Comparison of ENCODE assay signal across 9 mouse cellular contexts in genomic region chr4:116150862-116151221, GRCm38 (mm10). TPM values are rescaled to one million over a fixed set of nuclear protein-coding genes. Genes with fewer than 3 reads are reported as not detected.
A peak's percentile ranks its signal among the peaks of the same experiment; 100 is the strongest.
DNase-seq lines count a peak whose midpoint lies in the region; ATAC-seq and TF ChIP-seq lines count a peak whose summit lies in the region.
"Had no signal": no experiment of that assay in that cellular context is flagged by ENCODE, and none has a peak within 500 bp of the region (broad histone marks: within the 10 kb centered on the region; RNA-seq: fewer than 3 reads in every experiment).

No protein-coding gene starts in this region.

- no peaks in the 10 kb centered on the region for H3K27me3 ChIP-seq in heart, postnatal 0 days (ENCODE audit: control insufficient read depth, insufficient read depth, low read length)
- no peaks in the 10 kb centered on the region for H3K27me3 ChIP-seq in Patski
- no peaks in the 10 kb centered on the region for H3K27me3 ChIP-seq in midbrain, embryonic 10.5 days (ENCODE audit: low read depth, poor library complexity, severe bottlenecking)

- intact Hi-C loops in heart, postnatal 36 days (cut with DNase I): no loop called here

- peaks cover 41% of the 10 kb centered on the region for H3K36me3 ChIP-seq in heart, postnatal 0 days (replicated peaks; ENCODE audit: control insufficient read depth, insufficient read depth, low read length)
- H3K36me3 ChIP-seq in midbrain, embryonic 10.5 days: peaks cover 44% of the 10 kb centered on the region

- peak overlapping the region; percentile 93 for H3K27ac ChIP-seq in heart, postnatal 0 days (ENCODE audit: low read depth)
- H3K27ac ChIP-seq in midbrain, embryonic 10.5 days (replicated peaks): peak overlapping the region; percentile 96

- CTCF ChIA-PET in Patski (lab: Charles Lee): no interaction called here

- H3K9me3 ChIP-seq in heart, postnatal 0 days (replicated peaks; ENCODE audit: control insufficient read depth, low read length): no peaks in the 10 kb centered on the region
- peaks cover 3% of the 10 kb centered on the region; the same call in 1 of the 2 replicates for H3K9me3 ChIP-seq in midbrain, embryonic 10.5 days (replicated peaks)

- H3K4me1 ChIP-seq in heart, postnatal 0 days (ENCODE audit: control insufficient read depth, insufficient read depth): peaks cover 8% of the 10 kb centered on the region; the same call in 1 of the 2 replicates
- peaks cover 19% of the 10 kb centered on the region for H3K4me1 ChIP-seq in midbrain, embryonic 10.5 days

- POLR2A ChIA-PET in Patski (lab: Charles Lee): interaction anchor here (1.3 kb wide), 1 partner anchor 9 kb away, joined by 5 read pairs; no protein-coding TSS in a partner anchor

- WGBS in heart, postnatal 0 days: 12% methylated on average over 4 of the region's 4 CpGs
- 27% methylated on average over 4 of the region's 4 CpGs for WGBS in midbrain, embryonic 10.5 days

- peak overlapping the region; percentile 72 for H3K4me2 ChIP-seq in heart, postnatal 0 days (ENCODE audit: low read depth, low read length)

- in situ Hi-C loops in Patski (cut with MboI; ENCODE audit: low pct_unique_long_range_greater_than_20kb): no loop called here

- no peak for TF ChIP-seq EP300 in heart, postnatal 0 days (IDR thresholded peaks at IDR 0.05; ENCODE audit: low read depth)

- ATAC-seq in heart, postnatal 0 days (ENCODE audit: insufficient read depth, low read depth): no peak; the same call in 1 of the 2 replicates
- peak; percentile 29 for ATAC-seq in Patski
- ATAC-seq in granulocyte monocyte progenitor cell, adult 5-6 weeks (replicated peaks; ENCODE audit: poor library complexity, severe bottlenecking): peak; percentile 2; the same call in 1 of the 2 replicates
- ATAC-seq in activated CD4-positive, CD25-positive, alpha-beta regulatory T cell, adult 4 months: no peak

- H3K9ac ChIP-seq in heart, postnatal 0 days (replicated peaks; ENCODE audit: low read depth, low read length): peak overlapping the region; percentile 94

- peak overlapping the region; percentile 76 for H3K4me3 ChIP-seq in heart, postnatal 0 days (ENCODE audit: low read depth, low read length)
- H3K4me3 ChIP-seq in midbrain, embryonic 10.5 days: peak overlapping the region; percentile 86

- no peak for TF ChIP-seq CTCF in heart, postnatal 0 days (IDR thresholded peaks at IDR 0.05; ENCODE audit: low read depth)
- no peak for TF ChIP-seq CTCF in Patski (IDR thresholded peaks at IDR 0.05)

- no peak for DNase-seq in heart, postnatal 0 days (ENCODE audit: low spot score)
- no peak for DNase-seq in heart, postnatal 36 days
- DNase-seq in Patski (ENCODE audit: low read depth, low spot score): no peak
- no peak for DNase-seq in midbrain, embryonic 10.5 days (ENCODE audit: low spot score)
- DNase-seq in adrenal gland, adult (ENCODE audit: inconsistent age in 2 of 2, low spot score in 1 of 2): no peak
- DNase-seq in kidney, postnatal 10 days: no peak

RNA-seq across cellular contexts. Expression of gene Lurap1, which starts 0.3 kb away (rescaled TPM):
- total RNA-seq in heart, postnatal 0 days (2014; rRNA removed; ENCODE audit: low replicate concordance): 1.5 and 2.1 TPM in 2 replicates
- 0.97 and 1.1 TPM in 2 replicates for polyA plus RNA-seq in heart, postnatal 0 days (2015; fragmentation: Nextera tagmentation; extraction: Ambion mirVana)
- total RNA-seq in heart, postnatal 36 days (2021): 1 to 10 TPM; 4.6 to 5.1 TPM
- 8.3 TPM for polyA plus RNA-seq in Patski (2021)
- total RNA-seq in granulocyte monocyte progenitor cell, adult 5-6 weeks (2014; fragmentation: Nextera tagmentation): not detected in 2 replicates
- not detected in 2 replicates for total RNA-seq in granulocyte monocyte progenitor cell, adult 5-6 weeks (2017)
- 2.2 and 2.7 TPM in 2 replicates for polyA plus RNA-seq in midbrain, embryonic 10.5 days (2016; fragmentation: Nextera tagmentation; extraction: Ambion mirVana)
- polyA plus RNA-seq in activated CD4-positive, CD25-positive, alpha-beta regulatory T cell, adult 4 months (2017; shearing (Covaris generic)): under 1 TPM; 0.15 to 0.63 TPM

RNA-seq across cellular contexts. Expression of gene Tspan1, which starts 16.6 kb away (rescaled TPM):
- 1.8 TPM in 1 of 2 replicates, not detected in the other for total RNA-seq in heart, postnatal 0 days (2014; rRNA removed; ENCODE audit: low replicate concordance)
- 2.8 TPM in 1 of 2 replicates, not detected in the other for polyA plus RNA-seq in heart, postnatal 0 days (2015; fragmentation: Nextera tagmentation; extraction: Ambion mirVana)
- total RNA-seq in heart, postnatal 36 days (2021): not detected
- 0.06 TPM for polyA plus RNA-seq in Patski (2021)
- total RNA-seq in granulocyte monocyte progenitor cell, adult 5-6 weeks (2014; fragmentation: Nextera tagmentation): not detected in 2 replicates
- not detected in 2 replicates for total RNA-seq in granulocyte monocyte progenitor cell, adult 5-6 weeks (2017)
- polyA plus RNA-seq in midbrain, embryonic 10.5 days (2016; fragmentation: Nextera tagmentation; extraction: Ambion mirVana): 0.06 TPM in 1 of 2 replicates, not detected in the other
- polyA plus RNA-seq in activated CD4-positive, CD25-positive, alpha-beta regulatory T cell, adult 4 months (2017; shearing (Covaris generic)): not detected

RNA-seq across cellular contexts. Expression of gene 1700042G07Rik, which starts 22.3 kb away (rescaled TPM):
- total RNA-seq in heart, postnatal 0 days (2014; rRNA removed; ENCODE audit: low replicate concordance): not detected in 2 replicates
- not detected in 2 replicates for polyA plus RNA-seq in heart, postnatal 0 days (2015; fragmentation: Nextera tagmentation; extraction: Ambion mirVana)
- total RNA-seq in heart, postnatal 36 days (2021): not detected
- polyA plus RNA-seq in Patski (2021): not detected
- not detected in 2 replicates for total RNA-seq in granulocyte monocyte progenitor cell, adult 5-6 weeks (2014; fragmentation: Nextera tagmentation)
- total RNA-seq in granulocyte monocyte progenitor cell, adult 5-6 weeks (2017): not detected in 2 replicates
- polyA plus RNA-seq in midbrain, embryonic 10.5 days (2016; fragmentation: Nextera tagmentation; extraction: Ambion mirVana): not detected in 2 replicates
- polyA plus RNA-seq in activated CD4-positive, CD25-positive, alpha-beta regulatory T cell, adult 4 months (2017; shearing (Covaris generic)): not detected
- polyA plus RNA-seq: thymus, postnatal 0 days had no signal

RNA-seq across cellular contexts. Expression of gene Gm49337, which starts 22.3 kb away (rescaled TPM):
- not detected in 2 replicates for total RNA-seq in heart, postnatal 0 days (2014; rRNA removed; ENCODE audit: low replicate concordance)
- polyA plus RNA-seq in heart, postnatal 0 days (2015; fragmentation: Nextera tagmentation; extraction: Ambion mirVana): not detected in 2 replicates
- not detected for total RNA-seq in heart, postnatal 36 days (2021)
- not detected for polyA plus RNA-seq in Patski (2021)
- not detected in 2 replicates for total RNA-seq in granulocyte monocyte progenitor cell, adult 5-6 weeks (2014; fragmentation: Nextera tagmentation)
- 0.26 TPM in 2 replicates for total RNA-seq in granulocyte monocyte progenitor cell, adult 5-6 weeks (2017)
- polyA plus RNA-seq in midbrain, embryonic 10.5 days (2016; fragmentation: Nextera tagmentation; extraction: Ambion mirVana): not detected in 2 replicates
- not detected for polyA plus RNA-seq in activated CD4-positive, CD25-positive, alpha-beta regulatory T cell, adult 4 months (2017; shearing (Covaris generic))
- polyA plus RNA-seq: thymus, postnatal 0 days had no signal

RNA-seq across cellular contexts. Expression of gene Pomgnt1, which starts 27.2 kb away (rescaled TPM):
- 77.5 and 91.3 TPM in 2 replicates for total RNA-seq in heart, postnatal 0 days (2014; rRNA removed; ENCODE audit: low replicate concordance)
- 56.9 and 59.6 TPM in 2 replicates for polyA plus RNA-seq in heart, postnatal 0 days (2015; fragmentation: Nextera tagmentation; extraction: Ambion mirVana)
- 10 to 100 TPM; 63.5 to 66.3 TPM for total RNA-seq in heart, postnatal 36 days (2021)
- polyA plus RNA-seq in Patski (2021): 57.6 TPM
- total RNA-seq in granulocyte monocyte progenitor cell, adult 5-6 weeks (2014; fragmentation: Nextera tagmentation): 13.8 and 18.3 TPM in 2 replicates
- total RNA-seq in granulocyte monocyte progenitor cell, adult 5-6 weeks (2017): 17.1 and 17.5 TPM in 2 replicates
- polyA plus RNA-seq in midbrain, embryonic 10.5 days (2016; fragmentation: Nextera tagmentation; extraction: Ambion mirVana): 55.9 TPM in 2 replicates
- polyA plus RNA-seq in activated CD4-positive, CD25-positive, alpha-beta regulatory T cell, adult 4 months (2017; shearing (Covaris generic)): 1 to 10 TPM; 6.0 to 8.2 TPM

Comparison
In these comparisons a context has a peak if more than half of its experiments do, and no peak if none do; other contexts are left out.
1. ATAC-seq: peak in Patski (single experiment) and granulocyte monocyte progenitor cell, adult 5-6 weeks (single experiment); none in heart, postnatal 0 days (single experiment) and activated CD4-positive, CD25-positive, alpha-beta regulatory T cell, adult 4 months (single experiment).